Comparison of ENCODE assay signal across 15 mouse cellular contexts in genomic region chr5:115924946-115925345, GRCm38 (mm10).
"Had no signal": no experiment of that assay in that cellular context is flagged by ENCODE, and none has a peak within 500 bp of the region (broad histone marks: within the 10 kb centered on the region; RNA-seq: fewer than 3 reads in every experiment).

No protein-coding gene starts in this region.

- DNase-seq: kidney, postnatal 10 days; kidney, postnatal 36 days; layer of hippocampus, postnatal 36 days; left cerebral cortex, postnatal 4 days; liver, postnatal 0 days; lung, embryonic 14.5 days; lung, postnatal 10 days; lung, postnatal 4 days; midbrain, embryonic 14.5 days; right cerebral cortex, adult 18-20 months; right cerebral cortex, postnatal 14 days; right cerebral cortex, postnatal 4 days; thymus, adult 2 months; thymus, postnatal 14 days; thymus, postnatal 4 days had no signal

- ATAC-seq: liver, postnatal 0 days had no signal
